Mouse (Mus musculus) bone marrow, adult 2 months (tissue): ENCODE data around the gene Fbxl16. TPM values are rescaled to one million over a fixed set of nuclear protein-coding genes. Genes with fewer than 3 reads are reported as not detected.
"Not testable (repeated sequence)": the region's sequence is repeated elsewhere in the genome, so short reads cannot be mapped to it uniquely, and the experiment has no call there.

ENCODE experiments used
- H3K27ac ChIP-seq: fragments of 200-500 bp; 2 replicates; pipeline ENCODE4 v1.5.1; 2012; ENCODE audit warnings: low read depth, mild to moderate bottlenecking, control low read depth, inconsistent platforms, low read length; ENCODE audit not compliant: control insufficient read depth, poor library complexity, insufficient read depth
- H3K4me1 ChIP-seq: fragments of 200-500 bp; 2 replicates; pipeline ENCODE4 v1.6.1; 2011; ENCODE audit warnings: low read length; ENCODE audit not compliant: control insufficient read depth, insufficient read depth
- H3K4me3 ChIP-seq: fragments of 200-500 bp; replicated peaks from 2 replicates; pipeline ENCODE3; 2011; ENCODE audit warnings: mild to moderate bottlenecking, low read depth, low read length, control low read depth; ENCODE audit not compliant: control insufficient read depth
- CTCF ChIP-seq: fragments of 200-500 bp; IDR thresholded peaks from 2 replicates; pipeline ENCODE4 v1.5.1; 2011; ENCODE audit warnings: low read length, control low read depth; ENCODE audit not compliant: control insufficient read depth, insufficient read depth
- POLR2A ChIP-seq: fragments of 200-500 bp; IDR thresholded peaks from 2 replicates; pipeline ENCODE4 v1.6.1; 2011; ENCODE audit warnings: low read depth, mild to moderate bottlenecking, control low read depth, low read length, borderline replicate concordance; ENCODE audit not compliant: control insufficient read depth
- WGBS: fragments of 180-500 bp; shearing (Covaris S2); methylation state at CpG from one replicate; pipeline ENCODE4 v1.1.7; 2018; 5-methylcytosine and 5-hydroxymethylcytosine counted together
- polyA plus RNA-seq: library from polyadenylated mRNA; stranded (reverse); fragments of >200 nt; gene quantifications from 2 replicates; pipeline ENCODE4 v1.2.4, GENCODE M21; 2011; ENCODE audit warnings: low replicate concordance; ENCODE audit not compliant: missing spikeins, insufficient read depth, insufficient read length

Gene Fbxl16
- polyA plus RNA-seq, 1 experiment = not detected

GRCm38 (mm10) chr17:25802825-25803517, 5.9 kb upstream of the Fbxl16 start:
- Histone ChIP-seq H3K4me3 (no peak overlapping the region), H3K27ac (no peak overlapping the region), H3K4me1 (no peaks in the 10 kb centered on the region)
- 16% methylated on average over 10 of the region's 10 CpGs for WGBS
- no peak for TF ChIP-seq CTCF
- no peak for TF ChIP-seq POLR2A

- WGBS = 64% methylated on average over 4 of the region's 4 CpGs
- no peaks in the 10 kb centered on the region for H3K4me1 ChIP-seq
- no peak overlapping the region for H3K4me3 ChIP-seq
- TF ChIP-seq POLR2A = no peak
- no peak for TF ChIP-seq CTCF
- H3K27ac ChIP-seq = no peak overlapping the region
Observed at GRCm38 (mm10) chr17:25806507-25806906, 2.4 kb upstream of the Fbxl16 start.

- H3K4me3 ChIP-seq, H3K4me1 ChIP-seq, H3K27ac ChIP-seq: not testable (repeated sequence)
- WGBS = 21% methylated on average over 2 of the region's 2 CpGs
Observed at GRCm38 (mm10) chr17:25807452-25807851, 1.4 kb upstream of the Fbxl16 start.

- TF ChIP-seq POLR2A = no peak
- TF ChIP-seq CTCF = no peak
- Histone ChIP-seq H3K4me1 (no peaks in the 10 kb centered on the region), H3K4me3 (no peak overlapping the region), H3K27ac (no peak overlapping the region)
- 41% methylated on average over 5 of the region's 5 CpGs for WGBS
Observed at GRCm38 (mm10) chr17:25808028-25808427, 857 bp upstream of the Fbxl16 start.

GRCm38 (mm10) chr17:25809606-25810340, 888 bp downstream of the Fbxl16 start:
- Histone ChIP-seq H3K4me3 (no peak overlapping the region), H3K4me1 (no peaks in the 10 kb centered on the region), H3K27ac (no peak overlapping the region)
- 14% methylated on average over 25 of the region's 25 CpGs for WGBS
- TF ChIP-seq CTCF = no peak
- TF ChIP-seq POLR2A = no peak

GRCm38 (mm10) chr17:25810890-25811289, 2.0 kb downstream of the Fbxl16 start:
- no peak overlapping the region for H3K4me3 ChIP-seq
- WGBS = 63% methylated on average over 4 of the region's 4 CpGs

GRCm38 (mm10) chr17:25813471-25813870, 4.6 kb downstream of the Fbxl16 start:
- WGBS = 2% methylated on average over 20 of the region's 20 CpGs

More at GRCm38 (mm10) chr17:25810890-25811289, 2.0 kb downstream of the Fbxl16 start:
- TF ChIP-seq POLR2A = no peak
- no peak for TF ChIP-seq CTCF
- Histone ChIP-seq H3K4me1 (no peaks in the 10 kb centered on the region), H3K27ac (no peak overlapping the region)

GRCm38 (mm10) chr17:25817662-25818061, 8.8 kb downstream of the Fbxl16 start:
- H3K27ac ChIP-seq = no peak overlapping the region
- TF ChIP-seq POLR2A = no peak
- TF ChIP-seq CTCF = no peak
- no peak overlapping the region for H3K4me3 ChIP-seq
- 68% methylated on average over 11 of the region's 11 CpGs for WGBS
- H3K4me1 ChIP-seq = no peaks in the 10 kb centered on the region

More at GRCm38 (mm10) chr17:25813471-25813870, 4.6 kb downstream of the Fbxl16 start:
- Histone ChIP-seq H3K4me1 (no peaks in the 10 kb centered on the region), H3K4me3 (no peak overlapping the region), H3K27ac (no peak overlapping the region)
- peak; percentile 46; the same call in 1 of the 2 replicates for TF ChIP-seq CTCF
- no peak for TF ChIP-seq POLR2A
